Mouse (Mus musculus): ENCODE results near the gene Immp2l.

GRCm38 (mm10) chr12:41417961-41418360, 394.1 kb downstream of the Immp2l start:
- TF ChIP-seq CTCF (IDR thresholded peaks at IDR 0.05; ENCODE audit: low read depth, low read length): no peak
- no peak for TF ChIP-seq POLR2A (IDR thresholded peaks at IDR 0.05; ENCODE audit: extremely low read depth, insufficient read depth, low read length)

All from liver, adult 2 months (tissue).